Mouse (Mus musculus): ENCODE results near the gene Cnot6. TPM values are rescaled to one million over a fixed set of nuclear protein-coding genes. Genes with fewer than 3 reads are reported as not detected.

Cnot6 gene
- total and polyA plus RNA-seq, 3 experiments, result 38.9 to 58.3 (median 49.3) TPM

- DNase-seq (ENCODE audit: low read depth, low spot score), result no peak
- Histone ChIP-seq H3K9ac (ENCODE audit: control insufficient read depth, low read depth, low read length, poor library complexity, severe bottlenecking) (no peak overlapping the region), H3K79me2 (ENCODE audit: control insufficient read depth, insufficient read depth, low read length, poor library complexity) (no peaks in the 10 kb centered on the region), H3K27ac (ENCODE audit: control insufficient read depth, low read depth, low read length) (no peak overlapping the region), H3K36me3 (ENCODE audit: control insufficient read depth in 1 of 2, insufficient read depth in 2 of 2, low read length in 2 of 2) (peaks cover 0 to 22% of the 10 kb centered on the region in 2 experiments; a peak in 2 of 4 replicates), H3K4me1 (ENCODE audit: control insufficient read depth in 1 of 2, insufficient read depth in 2 of 2, low read length in 2 of 2) (peaks cover 11 to 21% of the 10 kb centered on the region in 2 experiments), H3K27me3 (ENCODE audit: control insufficient read depth in 1 of 2, insufficient read depth in 2 of 2, low read length in 2 of 2) (no peaks in the 10 kb centered on the region), H3K4me3 (ENCODE audit: control insufficient read depth in 1 of 2, insufficient read depth in 1 of 2, low read depth in 2 of 2, low read length in 2 of 2) (no peak overlapping the region), H3K9me3 (replicated peaks; ENCODE audit: insufficient read depth, low read length) (no peaks in the 10 kb centered on the region)
- TF ChIP-seq KAT2A (conservative IDR thresholded peaks at IDR 0.05; ENCODE audit: low read depth, low read length), result no peak
- TF ChIP-seq E2F4 (IDR thresholded peaks at IDR 0.05; ENCODE audit: borderline replicate concordance, low read depth, low read length), result no peak
- no peak for TF ChIP-seq MYC (IDR thresholded peaks at IDR 0.05; ENCODE audit: low read depth, low read length)
- TF ChIP-seq MEF2A (IDR thresholded peaks at IDR 0.05; ENCODE audit: extremely low read depth, insufficient replicate concordance, low read depth, low read length, poor library complexity, severe bottlenecking), result no peak
- no peak for TF ChIP-seq MAX (IDR thresholded peaks at IDR 0.05; ENCODE audit: low read length)
- no peak for TF ChIP-seq RCOR1 (IDR thresholded peaks at IDR 0.05; ENCODE audit: low read depth, low read length)
- no peak for TF ChIP-seq MYB (IDR thresholded peaks at IDR 0.05; ENCODE audit: low read depth, low read length)
- no peak for TF ChIP-seq ZKSCAN1 (IDR thresholded peaks at IDR 0.05; ENCODE audit: low read depth, low read length)
- TF ChIP-seq ZC3H11A (IDR thresholded peaks at IDR 0.05; ENCODE audit: low read depth, low read length), result no peak
- TF ChIP-seq TBP (IDR thresholded peaks at IDR 0.05; ENCODE audit: low read depth, low read length), result no peak
- no peak for TF ChIP-seq TCF12 (IDR thresholded peaks at IDR 0.05; ENCODE audit: low read depth, low read length)
- no peak for TF ChIP-seq UBTF (IDR thresholded peaks at IDR 0.05; ENCODE audit: borderline replicate concordance, insufficient read depth, low read depth, low read length)
- TF ChIP-seq POLR2A (IDR thresholded peaks at IDR 0.05; ENCODE audit: control insufficient read depth in 1 of 2, insufficient read depth in 1 of 2, low read depth in 1 of 2, low read length in 2 of 2, poor library complexity in 1 of 2), result no peak
These were observed 10.2 kb upstream of the Cnot6 start for GRCm38 (mm10) chr11:49722692-49723091.

- Histone ChIP-seq H3K9me3 (replicated peaks; ENCODE audit: insufficient read depth, low read length) (no peaks in the 10 kb centered on the region), H3K4me3 (ENCODE audit: control insufficient read depth in 1 of 2, insufficient read depth in 1 of 2, low read depth in 2 of 2, low read length in 2 of 2) (no peak overlapping the region), H3K36me3 (ENCODE audit: control insufficient read depth in 1 of 2, insufficient read depth in 2 of 2, low read length in 2 of 2) (peaks cover 0 to 20% of the 10 kb centered on the region in 2 experiments; a peak in 2 of 4 replicates), H3K9ac (ENCODE audit: control insufficient read depth, low read depth, low read length, poor library complexity, severe bottlenecking) (no peak overlapping the region), H3K27me3 (ENCODE audit: control insufficient read depth in 1 of 2, insufficient read depth in 2 of 2, low read length in 2 of 2) (no peaks in the 10 kb centered on the region), H3K79me2 (ENCODE audit: control insufficient read depth, insufficient read depth, low read length, poor library complexity) (no peaks in the 10 kb centered on the region), H3K27ac (ENCODE audit: control insufficient read depth, low read depth, low read length) (no peak overlapping the region), H3K4me1 (ENCODE audit: control insufficient read depth in 1 of 2, insufficient read depth in 2 of 2, low read length in 2 of 2) (peaks cover 11 to 21% of the 10 kb centered on the region in 2 experiments)
- no peak for TF ChIP-seq BHLHE40 (IDR thresholded peaks at IDR 0.05; ENCODE audit: borderline replicate concordance, low read depth, low read length)
- TF ChIP-seq ETS1 (IDR thresholded peaks at IDR 0.05; ENCODE audit: low read depth, low read length), result 0 out of 2 replicates have a peak, but pooled peaks have one; percentile 21
- TF ChIP-seq RCOR1 (IDR thresholded peaks at IDR 0.05; ENCODE audit: low read depth, low read length), result peak; percentile 38; the same call in 1 of the 2 replicates
- peak; percentile 57 to 79 for TF ChIP-seq EP300 (IDR thresholded peaks at IDR 0.05; ENCODE audit: low read depth in 1 of 2, low read length in 2 of 2)
- peak; percentile 64 for TF ChIP-seq GATA1 (IDR thresholded peaks at IDR 0.05; ENCODE audit: low read depth, low read length)
- peak; percentile 60; the same call in 1 of the 2 replicates for TF ChIP-seq TCF12 (IDR thresholded peaks at IDR 0.05; ENCODE audit: low read depth, low read length)
- no peak for DNase-seq (ENCODE audit: low read depth, low spot score)
These were observed 8.8 kb upstream of the Cnot6 start for GRCm38 (mm10) chr11:49721358-49721757.
